Mouse (Mus musculus): Measurements from ENCODE around the gene Ddc.
A peak's percentile ranks its signal among the peaks of the same experiment; 100 is the strongest.

The Ddc gene

GRCm38 (mm10) chr11:11905518-11905917, 7.6 kb upstream of the Ddc start:
- DNase-seq (ENCODE audit: inconsistent ontology term), result no peak

DNA sequence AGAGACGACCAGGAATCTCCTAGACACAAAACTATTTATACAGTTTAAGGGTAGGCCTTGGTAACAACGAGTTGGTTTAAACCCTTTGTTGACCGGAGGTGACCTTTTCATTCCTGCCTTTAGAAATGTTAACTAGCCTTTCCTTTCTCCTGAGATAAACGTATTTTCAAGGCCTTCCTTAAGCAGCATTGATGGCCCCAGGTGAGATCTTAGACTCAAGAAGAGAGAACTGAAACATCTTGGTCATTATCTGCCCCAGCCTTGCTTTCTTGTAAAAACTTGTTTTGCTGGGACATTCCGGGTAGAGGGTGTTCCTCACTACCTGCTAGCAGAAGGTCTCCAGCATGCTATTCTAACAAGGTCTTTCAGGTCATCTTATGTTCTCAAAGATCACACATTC, 7.1 kb upstream of the Ddc start:
- DNase-seq (ENCODE audit: inconsistent ontology term), result no peak

- DNase-seq (ENCODE audit: inconsistent ontology term), result no peak
Measured at GRCm38 (mm10) chr11:11901509-11901908, 3.6 kb upstream of the Ddc start.

- DNase-seq (ENCODE audit: inconsistent ontology term), result no peak
Measured at GRCm38 (mm10) chr11:11898496-11898895, 552 bp upstream of the Ddc start.

DNA sequence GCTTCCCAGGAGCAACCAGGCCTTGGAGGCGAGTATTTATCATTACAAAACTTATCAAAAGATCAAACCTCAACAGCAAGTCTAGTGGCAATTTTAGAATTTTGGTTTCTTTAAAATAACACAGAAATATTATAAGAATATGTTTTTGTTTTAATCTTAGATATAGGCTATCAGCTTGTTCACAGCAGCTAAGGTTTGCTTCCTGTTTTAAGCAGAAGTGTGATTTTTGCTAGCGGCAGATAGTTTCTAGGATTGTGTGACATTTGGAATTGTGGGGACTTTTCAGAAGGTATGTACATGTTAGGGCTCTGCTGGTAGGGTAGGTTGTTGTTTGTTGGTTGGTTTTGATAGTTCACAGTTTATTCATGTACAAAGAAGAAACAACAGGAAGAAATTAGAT, 2.5 kb downstream of the Ddc start:
- no peak for DNase-seq (ENCODE audit: inconsistent ontology term)

GRCm38 (mm10) chr11:11893769-11894168, 4.2 kb downstream of the Ddc start:
- DNase-seq (ENCODE audit: inconsistent ontology term), result no peak

DNA sequence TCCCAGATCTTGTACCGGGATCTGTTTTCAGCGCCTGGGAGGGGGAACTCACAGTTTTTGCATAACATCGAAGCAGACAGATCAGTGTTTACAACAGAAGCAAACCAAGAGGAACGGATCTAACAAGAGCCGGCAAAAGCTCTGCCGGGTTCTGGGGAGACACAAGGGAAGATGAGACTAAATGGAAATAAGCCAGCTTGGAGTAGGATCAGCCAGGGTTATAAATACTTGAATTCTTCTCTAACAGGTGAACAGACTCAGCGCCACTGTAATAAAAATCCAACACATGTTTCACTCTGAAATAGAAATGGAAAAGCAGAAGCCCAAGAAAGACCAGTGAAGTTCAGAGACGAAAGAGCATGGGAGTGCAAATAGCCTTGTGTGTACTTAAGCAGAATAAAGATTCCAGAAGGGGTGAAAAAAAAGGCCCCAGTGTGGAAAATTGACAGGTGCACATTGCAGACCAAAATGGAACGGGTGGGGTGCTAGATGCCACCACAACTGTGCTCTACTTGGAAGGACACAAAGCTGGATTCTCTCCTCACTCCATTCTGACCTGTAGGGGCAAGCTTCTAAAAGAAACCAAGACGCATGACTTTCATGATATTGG, 4.8 kb downstream of the Ddc start:
- no peak for DNase-seq (ENCODE audit: inconsistent ontology term)

DNA sequence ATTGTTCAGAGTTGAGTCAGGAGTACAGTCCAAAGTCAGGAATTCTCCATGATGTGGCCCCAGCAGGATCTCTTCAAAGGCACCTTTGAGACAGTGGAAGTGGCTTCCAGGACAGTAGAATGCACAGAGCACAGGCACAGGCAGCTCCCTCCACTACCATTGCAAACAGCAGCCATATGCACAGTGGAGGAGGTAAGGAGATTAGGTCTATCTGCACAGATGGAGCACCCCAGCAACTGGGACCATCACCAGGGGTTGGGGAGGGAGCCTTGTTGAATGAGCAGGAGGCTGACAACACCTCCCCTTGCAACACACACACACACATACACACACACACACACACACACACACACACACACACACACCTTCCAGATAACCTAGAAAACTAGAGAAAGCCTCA, 6.1 kb downstream of the Ddc start:
- no peak for DNase-seq (ENCODE audit: inconsistent ontology term)

GRCm38 (mm10) chr11:11890139-11890741, 7.7 kb downstream of the Ddc start:
- DNase-seq (ENCODE audit: inconsistent ontology term), result no peak

GRCm38 (mm10) chr11:11888727-11889126, 9.2 kb downstream of the Ddc start:
- DNase-seq (ENCODE audit: inconsistent ontology term), result no peak

GRCm38 (mm10) chr11:11888051-11888450, 9.9 kb downstream of the Ddc start:
- no peak for DNase-seq (ENCODE audit: inconsistent ontology term)

DNA sequence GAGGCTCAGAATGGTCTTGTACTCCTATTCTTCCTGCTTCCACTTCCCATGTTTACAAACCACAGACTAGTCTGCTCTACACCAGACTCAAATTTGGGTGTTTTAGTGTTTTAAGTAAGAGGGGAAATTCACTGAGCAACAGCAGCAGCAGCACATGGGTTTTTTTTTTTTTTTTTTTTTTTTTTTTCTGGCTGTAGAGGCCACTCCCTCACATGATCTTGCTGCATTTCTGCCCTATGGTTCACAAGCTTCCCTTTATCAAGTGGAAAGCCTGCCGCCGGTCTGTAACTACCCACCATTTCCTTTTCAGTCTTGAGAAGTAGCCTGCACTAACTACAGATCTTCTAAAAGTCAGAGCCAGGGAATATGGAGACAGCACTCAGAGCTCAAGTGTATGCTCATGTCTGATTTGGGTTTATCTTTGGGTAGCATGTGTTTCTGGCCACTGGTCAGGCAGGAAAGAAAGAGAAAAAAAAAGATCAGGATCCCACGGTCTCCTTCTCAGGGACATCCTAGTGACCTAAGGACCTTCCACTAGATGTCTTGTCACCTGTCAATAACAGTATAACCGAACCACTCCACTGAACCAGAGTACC, 11.4 kb downstream of the Ddc start:
- no peak for DNase-seq (ENCODE audit: inconsistent ontology term)

DNA sequence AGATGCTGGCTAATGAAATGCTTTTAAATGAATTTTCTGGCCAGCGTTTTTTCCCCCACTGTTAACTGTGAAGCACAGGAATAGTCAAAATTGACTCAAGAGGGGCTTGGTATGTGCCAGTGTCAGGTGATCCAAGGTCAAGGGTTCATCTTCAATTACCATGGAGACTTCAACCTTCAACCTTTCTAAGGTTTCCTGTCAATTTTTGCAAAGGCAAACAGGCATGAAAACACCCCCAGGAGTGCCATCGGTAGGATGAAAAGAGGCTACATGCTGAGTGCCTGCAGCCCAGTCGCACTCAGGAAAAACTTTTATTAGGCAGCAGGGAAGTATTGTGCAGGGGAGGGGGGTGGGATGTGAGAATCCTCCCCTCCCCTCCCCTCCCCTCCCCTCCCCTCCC, 12.0 kb downstream of the Ddc start:
- DNase-seq (ENCODE audit: inconsistent ontology term), result no peak

- no peak for DNase-seq (ENCODE audit: inconsistent ontology term)
Measured at GRCm38 (mm10) chr11:11885246-11885643, 12.7 kb downstream of the Ddc start.

DNA sequence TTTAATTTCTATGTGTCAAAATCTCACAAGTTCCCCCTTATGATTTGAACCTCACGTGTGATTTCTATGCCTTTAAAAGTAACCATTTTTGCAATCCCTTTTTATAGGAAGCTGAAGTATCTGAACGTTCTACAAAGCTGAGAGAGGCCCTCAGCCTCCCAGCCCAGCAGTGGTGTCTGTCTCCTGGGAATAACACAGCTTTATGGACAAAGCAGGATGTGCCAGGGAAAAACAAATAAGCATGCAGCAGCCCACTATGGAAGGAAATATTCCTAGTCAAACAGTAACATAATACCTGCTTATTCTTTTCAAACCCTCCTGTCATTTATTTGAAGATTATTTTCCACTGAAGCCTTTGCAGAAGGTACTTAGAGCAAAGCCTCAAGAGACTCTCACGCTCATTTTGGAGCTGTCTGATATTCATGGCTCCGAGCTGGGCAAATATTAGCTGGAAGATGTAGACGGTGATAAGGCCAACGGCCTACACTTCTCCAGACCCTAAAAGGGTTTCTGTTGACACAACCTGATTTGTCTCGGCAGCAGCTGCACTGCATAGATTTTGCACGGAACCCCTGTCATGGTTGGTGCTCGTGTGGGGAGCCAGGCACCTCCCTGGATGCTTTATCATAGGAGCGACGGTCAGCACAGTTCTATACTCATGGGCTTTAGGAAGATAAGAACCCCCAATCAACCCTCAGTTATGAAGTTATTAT, 13.3 kb downstream of the Ddc start:
- DNase-seq (ENCODE audit: inconsistent ontology term), result no peak

DNA sequence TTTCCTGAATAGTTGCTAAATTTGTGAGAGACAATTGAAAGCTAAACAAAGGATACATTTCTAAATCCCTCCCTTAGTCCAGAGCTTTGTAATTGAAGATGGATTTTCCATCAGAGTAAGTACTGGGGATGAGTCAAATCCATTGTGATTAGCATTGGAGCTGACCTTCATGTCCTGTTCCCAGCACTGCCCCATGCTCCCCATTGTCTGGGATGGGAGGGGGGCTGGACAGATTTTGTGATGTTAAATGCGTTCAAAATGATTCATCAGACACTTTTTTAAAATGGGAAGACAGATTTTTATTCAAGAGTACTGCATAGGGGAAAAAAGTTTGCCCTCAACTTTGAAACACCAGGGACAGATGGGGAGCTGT, 16.2 kb downstream of the Ddc start:
- peak; percentile 45 for DNase-seq (ENCODE audit: inconsistent ontology term)

- no peak for DNase-seq (ENCODE audit: inconsistent ontology term)
Measured at GRCm38 (mm10) chr11:11881026-11881782, 16.7 kb downstream of the Ddc start.

DNA sequence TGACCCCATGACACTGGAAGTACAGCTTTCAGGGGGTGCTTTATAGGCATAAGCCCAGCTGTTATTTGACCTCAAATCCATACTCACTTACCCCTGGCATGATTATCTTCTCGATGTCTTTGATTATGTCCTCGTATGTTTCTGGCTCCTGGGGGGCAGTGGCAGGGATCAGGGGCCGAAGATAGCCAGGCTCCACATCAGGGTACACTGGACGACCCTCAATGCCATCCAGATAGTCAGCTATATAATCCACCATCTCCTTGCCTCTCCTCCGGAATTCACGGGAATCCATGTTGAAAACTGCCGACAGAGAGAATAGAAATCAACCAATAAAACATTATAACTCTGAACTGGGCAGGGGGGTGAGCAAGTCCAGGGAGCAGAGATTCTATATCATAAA, 17.6 kb downstream of the Ddc start:
- DNase-seq (ENCODE audit: inconsistent ontology term), result no peak

- DNase-seq (ENCODE audit: inconsistent ontology term), result no peak
Measured at GRCm38 (mm10) chr11:11879699-11880002, 18.3 kb downstream of the Ddc start.

GRCm38 (mm10) chr11:11878981-11879698, 18.8 kb downstream of the Ddc start:
- no peak for DNase-seq (ENCODE audit: inconsistent ontology term)

- DNase-seq (ENCODE audit: inconsistent ontology term), result no peak
Measured at GRCm38 (mm10) chr11:11878278-11878980, 19.5 kb downstream of the Ddc start.
